Mouse (Mus musculus) stomach, embryonic 14.5 days (tissue): Measurements from ENCODE around the gene Mlec. TPM values are rescaled to one million over a fixed set of nuclear protein-coding genes. Genes with fewer than 3 reads are reported as not detected.

Experiments
- ATAC-seq: fragments of 200-750 bp; cut with Nextera tagmentation; 2 replicates; pipeline ENCODE4 v1.8.0; 2017; ENCODE audit warnings: low read depth, moderate TSS enrichment; ENCODE audit not compliant: insufficient number of reproducible peaks, insufficient read depth, low FRiP score
- H3K27ac ChIP-seq: fragments of 300-500 bp; sonication (generic); 2 replicates; pipeline ENCODE4 v1.5.1; 2014; ENCODE audit warnings: mild to moderate bottlenecking, low read length, moderate library complexity, mixed read lengths
- H3K27me3 ChIP-seq: fragments of 300-500 bp; sonication (generic); 2 replicates; pipeline ENCODE4 v1.6.1; 2014; ENCODE audit warnings: low read length, control low read depth, mixed read lengths; ENCODE audit not compliant: control insufficient read depth, insufficient read depth
- H3K36me3 ChIP-seq: fragments of 300-500 bp; sonication (generic); 2 replicates; pipeline ENCODE4 v1.6.1; 2014; ENCODE audit warnings: mild to moderate bottlenecking, control low read depth, low read length, moderate library complexity, mixed read lengths; ENCODE audit not compliant: control insufficient read depth, insufficient read depth
- H3K4me1 ChIP-seq: fragments of 300-500 bp; sonication (generic); 2 replicates; pipeline ENCODE4 v1.6.1; 2014; ENCODE audit warnings: low read length, control low read depth, mixed read lengths; ENCODE audit not compliant: control insufficient read depth, insufficient read depth
- H3K4me2 ChIP-seq: fragments of 300-500 bp; sonication (generic); replicated peaks from 2 replicates; pipeline ENCODE4 v1.6.1; 2014; ENCODE audit warnings: low read depth, low read length, control low read depth
- H3K4me3 ChIP-seq: fragments of 300-500 bp; sonication (generic); 2 replicates; pipeline ENCODE4 v1.5.1; 2014; ENCODE audit warnings: low read depth, low read length, control low read depth
- H3K9ac ChIP-seq: fragments of 300-500 bp; sonication (generic); replicated peaks from 2 replicates; pipeline ENCODE4 v1.6.1; 2014; ENCODE audit warnings: low read depth, mild to moderate bottlenecking, control low read depth, low read length, moderate library complexity, mixed read lengths
- H3K9me3 ChIP-seq: fragments of 300-500 bp; sonication (generic); 2 replicates; pipeline ENCODE4 v1.6.1; 2016; ENCODE audit warnings: low read depth, low read length, control low read depth; ENCODE audit not compliant: control insufficient read depth
- WGBS: fragments of 180-500 bp; shearing (Covaris S2); extraction: QIAGEN DNeasy Blood & Tissue Kit; methylation state at CpG from one replicate; pipeline ENCODE4 v1.1.7; 2014; 5-methylcytosine and 5-hydroxymethylcytosine counted together
- polyA plus RNA-seq: library from polyadenylated mRNA; unstranded; fragments of >200 nt; fragmentation: Nextera tagmentation; extraction: Ambion mirVana; gene quantifications from 2 replicates; pipeline ENCODE4 v1.2.1, GENCODE M21; 2014

The Mlec gene
- polyA plus RNA-seq, 1 experiment from 2014 or later, result 52.6 TPM

GRCm38 (mm10) chr5:115184726-115185125, 26.7 kb upstream of the Mlec start:
- Histone ChIP-seq H3K4me3 (no peak overlapping the region), H3K36me3 (no peaks in the 10 kb centered on the region), H3K9me3 (no peaks in the 10 kb centered on the region), H3K27ac (no peak overlapping the region), H3K9ac (no peak overlapping the region), H3K4me2 (0 out of 2 replicates have a peak overlapping the region, but pooled peaks have one; percentile 8), H3K27me3 (no peaks in the 10 kb centered on the region; the same call in 1 of the 2 replicates), H3K4me1 (peaks cover 17% of the 10 kb centered on the region)
- ATAC-seq, result no peak
- WGBS, result 27% methylated on average over 15 of the region's 15 CpGs

- ATAC-seq, result no peak
- Histone ChIP-seq H3K4me3 (no peak overlapping the region), H3K27me3 (no peaks in the 10 kb centered on the region), H3K9ac (no peak overlapping the region), H3K4me2 (no peak overlapping the region), H3K36me3 (no peaks in the 10 kb centered on the region), H3K27ac (no peak overlapping the region), H3K9me3 (no peaks in the 10 kb centered on the region), H3K4me1 (peaks cover 17% of the 10 kb centered on the region)
- WGBS, result 36% methylated on average over 10 of the region's 10 CpGs
Observed at GRCm38 (mm10) chr5:115183482-115183881, 25.5 kb upstream of the Mlec start.

DNA sequence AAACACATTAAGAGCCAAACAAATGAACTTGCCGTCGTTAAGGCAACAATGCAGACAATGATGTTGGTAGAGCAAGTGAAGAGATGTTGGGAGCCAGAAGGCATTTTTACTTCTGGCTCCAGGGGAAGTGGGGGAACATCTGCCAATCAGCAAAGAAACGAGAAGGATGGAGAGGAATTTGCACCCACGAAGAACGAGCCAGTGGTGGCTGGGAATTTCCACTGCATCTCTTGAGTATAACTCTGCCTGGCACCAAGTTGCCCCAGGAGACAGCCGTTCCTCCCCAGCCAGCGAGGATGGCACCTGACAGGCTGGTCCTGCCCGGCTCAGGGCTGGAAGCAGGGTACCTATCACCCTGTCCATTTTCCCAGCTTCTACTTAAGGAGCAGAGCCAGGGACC, 24.9 kb upstream of the Mlec start:
- Histone ChIP-seq H3K4me2 (no peak overlapping the region), H3K27ac (no peak overlapping the region), H3K36me3 (no peaks in the 10 kb centered on the region), H3K4me1 (peaks cover 17% of the 10 kb centered on the region), H3K9ac (no peak overlapping the region), H3K9me3 (no peaks in the 10 kb centered on the region), H3K27me3 (no peaks in the 10 kb centered on the region), H3K4me3 (no peak overlapping the region)
- no peak for ATAC-seq
- WGBS, result 75% methylated on average over 8 of the region's 8 CpGs

DNA sequence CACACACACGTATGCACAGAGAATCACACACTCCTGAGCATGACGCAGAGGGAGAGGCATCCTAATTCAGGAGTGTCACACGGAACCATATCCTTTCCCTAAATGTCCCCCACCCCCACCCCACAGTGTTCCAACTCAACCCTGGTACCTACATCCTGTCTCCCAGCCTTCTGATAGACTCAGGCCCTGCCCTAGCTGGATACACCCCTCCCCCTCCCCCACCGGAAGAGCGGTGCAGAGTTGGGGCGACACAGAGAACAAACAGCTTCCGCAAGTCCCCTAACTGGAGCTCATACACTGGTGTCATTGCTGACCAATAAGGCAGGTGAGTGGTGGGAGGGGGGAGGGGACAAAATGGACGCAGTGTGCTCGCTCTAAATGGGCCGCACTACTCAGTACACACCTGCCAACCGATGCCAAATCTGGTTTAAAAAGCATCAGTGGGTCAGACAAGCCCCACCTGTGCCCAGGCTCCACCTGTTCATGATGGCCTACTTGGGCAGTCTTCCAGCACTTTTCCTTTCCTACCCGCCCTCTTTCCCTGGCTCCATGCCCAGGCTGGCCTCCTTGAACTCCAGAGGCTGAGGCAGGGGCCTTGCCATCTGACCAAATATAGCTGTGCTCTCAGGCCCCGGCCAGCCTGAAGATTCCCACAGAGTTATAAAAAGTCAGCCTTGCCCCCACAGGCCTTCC, 23.4 kb upstream of the Mlec start:
- Histone ChIP-seq H3K4me3 (no peak overlapping the region), H3K27ac (no peak overlapping the region; the same call in 1 of the 2 replicates), H3K27me3 (no peaks in the 10 kb centered on the region), H3K9ac (no peak overlapping the region), H3K4me1 (peaks cover 9% of the 10 kb centered on the region; the same call in 1 of the 2 replicates), H3K4me2 (no peak overlapping the region), H3K9me3 (no peaks in the 10 kb centered on the region), H3K36me3 (no peaks in the 10 kb centered on the region)
- peak; percentile 38; the same call in 1 of the 2 replicates for ATAC-seq
- WGBS, result 63% methylated on average over 13 of the region's 13 CpGs

DNA sequence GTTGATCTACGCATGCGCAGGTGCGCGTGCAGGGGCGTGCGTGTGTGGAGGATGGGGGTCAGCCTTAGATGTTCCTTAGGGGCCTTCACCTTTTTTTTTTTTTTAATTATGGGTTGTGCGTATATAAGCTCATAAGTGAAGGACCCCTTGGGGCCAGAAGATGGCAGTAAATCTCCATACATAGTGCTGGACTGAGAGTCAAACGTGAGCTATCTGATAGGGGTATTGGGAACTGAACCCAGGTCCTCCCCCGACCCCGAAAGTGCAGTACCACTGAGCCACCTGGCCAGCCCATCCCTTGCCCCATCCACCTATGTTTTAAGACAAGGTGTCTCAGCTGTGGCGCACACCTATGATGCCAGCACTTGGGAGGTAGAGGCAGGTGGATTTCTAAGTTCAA, 21.6 kb upstream of the Mlec start:
- H3K9me3 ChIP-seq, result no peaks in the 10 kb centered on the region
- H3K4me2 ChIP-seq, result no peak overlapping the region
- no peaks in the 10 kb centered on the region for H3K27me3 ChIP-seq
- no peak overlapping the region for H3K4me3 ChIP-seq
- H3K36me3 ChIP-seq, result no peaks in the 10 kb centered on the region
- H3K27ac ChIP-seq, result no peak overlapping the region
- peaks cover 9% of the 10 kb centered on the region; the same call in 1 of the 2 replicates for H3K4me1 ChIP-seq
- ATAC-seq, result no peak
- H3K9ac ChIP-seq, result no peak overlapping the region
- 88% methylated on average over 11 of the region's 11 CpGs for WGBS

GRCm38 (mm10) chr5:115177866-115178265, 19.9 kb upstream of the Mlec start:
- 78% methylated on average over 6 of the region's 6 CpGs for WGBS
- H3K4me3 ChIP-seq, result no peak overlapping the region
- ATAC-seq, result no peak

GRCm38 (mm10) chr5:115174554-115174953, 16.6 kb upstream of the Mlec start:
- no peak overlapping the region for H3K27ac ChIP-seq
- no peaks in the 10 kb centered on the region for H3K36me3 ChIP-seq
- no peak overlapping the region for H3K4me2 ChIP-seq
- no peaks in the 10 kb centered on the region for H3K27me3 ChIP-seq
- no peak overlapping the region for H3K9ac ChIP-seq
- no peak overlapping the region for H3K4me3 ChIP-seq
- 83% methylated on average over 1 of the region's 1 CpGs for WGBS
- H3K4me1 ChIP-seq, result no peaks in the 10 kb centered on the region
- no peaks in the 10 kb centered on the region for H3K9me3 ChIP-seq
- no peak for ATAC-seq

More at GRCm38 (mm10) chr5:115177866-115178265, 19.9 kb upstream of the Mlec start:
- Histone ChIP-seq H3K9ac (no peak overlapping the region), H3K27me3 (no peaks in the 10 kb centered on the region), H3K9me3 (no peaks in the 10 kb centered on the region), H3K27ac (no peak overlapping the region), H3K4me2 (no peak overlapping the region), H3K4me1 (peaks cover 5% of the 10 kb centered on the region; the same call in 1 of the 2 replicates), H3K36me3 (no peaks in the 10 kb centered on the region)

DNA sequence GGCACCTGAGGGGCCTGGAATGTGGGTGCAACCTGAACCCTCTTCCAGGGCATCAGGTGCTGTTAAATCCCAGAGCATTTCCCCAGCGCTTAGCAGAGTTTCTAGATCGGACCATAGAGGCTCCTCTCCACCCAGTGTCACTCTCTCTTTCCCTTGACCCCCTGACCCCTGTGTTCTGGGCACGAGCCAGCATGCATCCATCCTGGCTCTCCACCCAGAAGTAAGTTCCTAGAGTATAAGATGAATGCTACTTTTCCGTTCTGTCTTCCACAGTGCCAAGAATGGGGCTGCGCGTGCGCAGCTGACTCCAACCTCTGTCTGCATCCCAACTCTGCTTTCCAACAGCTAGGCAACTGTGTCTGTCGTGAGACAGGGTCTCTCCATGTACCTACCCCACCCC, 12.2 kb upstream of the Mlec start:
- H3K9ac ChIP-seq, result no peak overlapping the region
- H3K27me3 ChIP-seq, result no peaks in the 10 kb centered on the region
- no peak overlapping the region for H3K27ac ChIP-seq
- 74% methylated on average over 8 of the region's 8 CpGs for WGBS
- H3K4me1 ChIP-seq, result peaks cover 18% of the 10 kb centered on the region
- no peak overlapping the region for H3K4me3 ChIP-seq
- H3K4me2 ChIP-seq, result no peak overlapping the region
- H3K36me3 ChIP-seq, result no peaks in the 10 kb centered on the region
- no peaks in the 10 kb centered on the region for H3K9me3 ChIP-seq
- ATAC-seq, result no peak
